Mouse (Mus musculus) frontal cortex, adult (tissue): ENCODE data around the gene Nid2.

ENCODE experiments used
- ATAC-seq: cut with Nextera tagmentation; 2 replicates; pipeline ENCODE4 v1.9.2; 2017; ENCODE audit warnings: mild to moderate bottlenecking, moderate library complexity, mixed read lengths; ENCODE audit not compliant: low TSS enrichment

Nid2 gene

GRCm38 (mm10) chr14:19785797-19786588 is 34.9 kb downstream of the Nid2 start:
- ATAC-seq, result no peak

DNA sequence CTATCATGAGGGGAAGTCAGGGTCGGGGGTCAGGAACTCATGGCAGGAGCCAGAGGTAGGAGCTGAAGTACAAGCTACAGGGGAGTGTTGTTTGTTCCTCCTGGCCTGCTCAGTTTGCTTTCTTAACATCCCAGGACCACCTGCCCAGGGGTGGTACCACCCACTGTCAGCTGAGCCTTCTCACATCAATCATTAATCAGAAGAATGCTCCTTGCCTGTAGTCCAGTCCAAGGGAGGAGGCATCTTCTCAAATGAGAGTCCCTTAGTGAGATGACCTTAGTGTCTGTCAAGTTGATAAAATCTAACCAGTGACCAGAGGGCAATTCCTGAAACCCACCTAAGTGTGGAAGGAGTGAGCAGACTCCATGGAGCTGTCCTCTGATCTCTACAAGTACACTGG is 37.4 kb downstream of the Nid2 start:
- ATAC-seq, result no peak

GRCm38 (mm10) chr14:19794881-19795280 is 43.8 kb downstream of the Nid2 start:
- ATAC-seq, result no peak

GRCm38 (mm10) chr14:19796541-19797304 is 45.7 kb downstream of the Nid2 start:
- no peak for ATAC-seq

GRCm38 (mm10) chr14:19800485-19800884 is 49.4 kb downstream of the Nid2 start:
- no peak for ATAC-seq

DNA sequence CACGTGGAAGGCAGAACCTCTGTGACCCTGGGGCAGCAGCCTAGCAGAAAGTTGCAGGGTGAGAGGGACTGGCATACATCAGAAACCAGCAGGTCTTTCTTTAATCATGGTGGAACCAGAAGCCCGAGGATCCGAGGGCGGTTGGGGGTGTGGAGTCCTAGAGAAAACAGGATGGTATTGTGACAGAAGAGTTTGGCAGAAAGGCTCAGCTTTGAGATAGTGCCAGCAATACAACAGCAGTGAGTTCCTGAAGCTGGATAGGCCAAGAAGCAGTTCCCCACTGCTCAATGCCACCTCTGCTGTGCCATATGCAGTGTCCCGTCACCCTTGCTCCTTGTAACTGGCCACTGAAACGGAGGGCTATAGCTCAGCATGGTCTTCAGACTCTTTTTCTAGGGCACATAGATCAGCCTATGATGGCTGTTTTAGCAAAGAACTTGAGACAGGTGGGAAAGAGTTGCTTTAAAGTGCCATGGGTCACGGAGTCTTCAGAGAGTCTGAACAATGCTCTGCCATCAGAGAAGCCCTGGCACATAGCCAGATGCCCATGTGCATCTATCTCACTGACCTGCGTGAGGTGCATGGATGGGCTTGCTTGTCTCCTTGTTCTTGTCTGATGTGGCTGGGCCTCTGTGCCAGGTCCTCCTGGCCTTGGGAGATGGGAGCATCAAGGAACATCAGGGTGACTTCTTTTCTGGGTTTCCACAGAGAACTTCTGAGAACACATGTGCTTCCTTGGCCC is 50.6 kb downstream of the Nid2 start:
- ATAC-seq, result peak; percentile 62; the same call in 1 of the 2 replicates

DNA sequence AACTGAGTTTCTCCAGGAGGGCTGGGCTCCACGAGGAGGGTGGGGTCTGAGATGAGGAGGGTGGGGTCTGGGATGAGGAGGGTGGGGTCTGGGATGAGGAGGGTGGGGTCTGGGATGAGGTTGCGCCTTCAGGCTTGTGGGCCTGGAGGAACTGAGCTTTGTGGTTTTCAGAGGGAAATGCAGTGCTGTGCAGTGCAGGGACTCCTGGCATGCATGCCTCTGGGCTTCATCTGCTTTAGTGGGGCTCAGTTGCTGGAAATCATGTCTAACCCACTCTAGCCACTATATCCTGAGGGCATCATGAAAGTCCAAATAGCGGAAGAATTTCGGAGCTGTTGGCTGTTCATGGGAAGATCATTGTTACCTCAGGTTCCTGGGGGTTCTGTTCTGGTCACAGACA is 52.2 kb downstream of the Nid2 start:
- ATAC-seq, result no peak

GRCm38 (mm10) chr14:19803623-19804022 is 52.6 kb downstream of the Nid2 start:
- ATAC-seq, result no peak

DNA sequence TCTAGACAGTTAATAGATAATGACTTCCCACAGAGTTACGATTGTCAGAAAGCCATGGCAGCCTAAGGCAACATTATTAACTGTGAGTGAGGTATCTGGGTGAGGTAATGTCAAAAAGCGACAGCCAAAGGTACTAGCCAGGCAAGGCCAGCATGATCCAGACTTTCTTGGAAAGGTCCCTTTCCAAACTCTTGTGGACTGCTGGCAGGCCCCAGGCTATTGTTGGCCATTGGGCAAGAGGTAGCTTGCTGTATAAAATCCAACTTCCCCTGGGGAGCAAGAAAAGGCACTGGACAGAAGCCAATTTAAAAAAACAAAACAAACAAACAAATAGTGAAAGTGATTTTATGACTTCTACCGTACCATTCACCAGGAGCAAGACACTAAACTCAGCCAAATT is 56.3 kb downstream of the Nid2 start:
- no peak for ATAC-seq

DNA sequence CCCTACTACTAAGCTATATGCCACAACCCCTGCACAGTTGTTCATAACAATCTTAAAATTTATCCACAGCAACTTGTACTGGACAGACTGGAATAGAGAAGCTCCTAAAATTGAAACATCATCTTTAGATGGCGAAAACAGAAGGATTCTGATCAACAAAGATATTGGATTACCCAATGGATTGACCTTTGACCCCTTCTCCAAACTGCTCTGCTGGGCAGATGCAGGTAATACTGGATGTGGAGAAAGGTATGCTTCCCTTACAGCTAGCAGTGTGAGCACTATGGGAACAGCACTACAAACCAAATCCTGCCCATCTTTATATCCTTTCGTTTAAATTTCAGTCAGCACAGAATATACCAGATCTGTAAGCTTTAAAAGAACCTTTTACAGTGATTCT is 56.8 kb downstream of the Nid2 start:
- ATAC-seq, result no peak

DNA sequence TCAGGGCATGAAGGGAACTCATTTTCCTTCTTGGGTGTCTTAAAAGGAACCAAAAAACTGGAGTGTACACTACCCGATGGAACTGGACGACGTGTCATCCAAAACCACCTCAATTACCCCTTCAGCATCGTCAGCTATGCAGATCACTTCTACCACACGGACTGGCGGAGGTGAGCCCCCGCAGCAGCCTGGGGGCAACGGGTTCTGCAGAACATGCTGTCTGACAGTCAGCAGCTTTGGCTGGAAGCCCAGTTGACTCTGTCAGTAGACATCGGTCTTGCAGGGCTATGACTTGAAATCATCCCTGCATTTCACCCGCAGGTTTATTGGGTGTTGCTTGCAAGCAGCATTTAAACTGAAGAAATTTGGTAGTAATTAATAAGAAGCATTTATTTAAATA is 58.9 kb downstream of the Nid2 start:
- no peak for ATAC-seq

- ATAC-seq, result peak; percentile 41
Measured at GRCm38 (mm10) chr14:19813061-19813460, 62.0 kb downstream of the Nid2 start.

- ATAC-seq, result peak; percentile 65
Measured at GRCm38 (mm10) chr14:19817949-19818348, 66.9 kb downstream of the Nid2 start.

DNA sequence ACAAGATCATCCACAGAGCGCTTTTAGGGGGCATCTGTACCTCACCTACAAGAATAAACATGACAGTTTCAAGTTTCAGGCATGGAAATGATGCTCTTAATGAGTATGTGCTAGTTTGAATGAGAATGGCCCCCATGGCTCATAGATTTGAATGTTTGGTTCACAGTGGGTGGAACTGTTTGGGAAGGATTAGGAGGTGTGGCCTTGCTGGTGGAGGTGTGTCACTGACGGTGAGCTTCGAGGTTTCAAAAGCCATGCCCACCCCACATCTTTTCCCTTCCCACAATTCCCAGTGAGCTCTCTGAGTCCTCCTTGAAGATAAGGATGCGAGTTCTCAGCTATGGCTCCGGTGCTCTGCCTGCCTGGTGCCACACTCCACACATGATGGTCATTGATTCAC is 70.6 kb downstream of the Nid2 start:
- no peak for ATAC-seq

DNA sequence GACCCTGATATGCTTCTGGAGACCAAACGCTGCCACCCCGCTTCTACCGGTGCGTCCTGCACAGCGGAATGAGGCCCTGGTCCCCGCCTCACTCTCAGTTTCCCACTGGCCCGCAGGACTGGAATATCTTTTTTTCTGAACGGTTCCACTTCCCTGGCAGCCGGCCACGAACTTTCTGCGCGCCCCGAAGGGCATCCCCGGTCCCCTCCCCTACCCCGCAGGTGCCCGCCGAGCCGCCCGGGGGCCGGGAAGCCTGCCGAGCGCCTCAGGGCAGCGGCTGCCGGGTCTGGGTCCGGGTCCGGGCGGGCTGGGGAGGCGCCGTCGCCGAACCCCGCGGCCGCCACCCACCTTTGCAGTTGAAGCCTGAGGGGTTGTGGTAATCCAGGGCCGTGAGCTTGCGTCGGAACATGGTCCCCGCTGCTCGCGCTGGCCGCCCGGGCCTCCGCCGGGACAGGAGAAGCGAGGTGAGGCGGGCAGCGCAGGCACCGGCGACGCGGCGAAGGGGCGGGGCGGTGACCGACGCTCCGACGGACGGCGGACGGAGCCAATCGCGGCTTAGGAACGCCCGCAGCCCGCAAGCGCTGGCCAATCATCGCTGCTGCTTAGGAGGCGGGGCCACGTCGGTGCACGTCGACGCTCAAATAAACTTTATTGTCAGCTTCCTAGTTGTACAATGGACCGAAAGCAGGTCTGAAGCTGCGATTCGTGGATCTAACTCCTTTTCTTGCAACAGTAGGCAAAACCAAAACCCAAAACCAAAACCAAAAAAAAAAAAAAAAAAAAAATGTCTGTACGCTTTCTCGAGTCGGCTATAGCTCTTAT is 72.5 kb downstream of the Nid2 start, which contains the start of gene Rtraf:
TSS of gene Rtraf (minus strand) at position 504 of the 822 bp plus-strand sequence.
- ATAC-seq, result peak; percentile 100

DNA sequence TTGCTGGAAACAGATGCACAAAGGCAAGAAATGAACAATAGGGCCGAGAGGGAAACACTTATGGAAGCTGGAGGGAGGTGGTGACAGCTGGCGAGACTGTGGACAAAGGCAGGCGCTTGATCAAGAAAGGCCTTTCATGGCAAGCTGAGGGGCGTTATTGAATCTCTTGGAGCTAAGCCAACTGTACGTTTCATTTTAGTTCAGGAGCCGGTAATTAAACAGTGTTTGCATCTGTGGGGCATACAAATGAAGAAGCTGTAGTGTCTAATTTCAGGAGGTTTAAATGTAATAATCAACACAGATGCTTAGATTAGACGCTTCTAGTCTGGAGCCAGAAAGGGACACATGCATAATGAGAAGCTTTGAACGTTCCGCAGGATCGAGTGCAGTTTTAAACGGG is 74.4 kb downstream of the Nid2 start:
- ATAC-seq, result no peak

DNA sequence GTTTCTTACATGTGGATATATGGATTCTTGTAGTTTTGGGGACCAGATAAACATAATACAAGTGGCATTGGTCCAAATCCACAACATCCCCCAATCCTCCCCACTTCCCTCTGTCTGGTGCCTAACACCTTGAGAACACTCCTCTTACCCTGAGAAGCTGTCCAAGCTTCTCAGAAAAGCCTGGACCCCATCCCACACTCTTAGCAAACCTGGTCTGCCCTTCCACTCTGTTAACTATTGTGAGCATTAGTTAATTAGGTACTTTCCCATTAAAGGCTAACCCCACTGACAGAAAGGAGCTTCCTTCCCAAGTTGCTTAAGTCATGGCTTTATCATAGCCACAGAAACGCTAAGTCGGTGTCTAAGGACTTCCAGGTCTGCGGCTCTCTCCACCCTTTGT is 85.2 kb downstream of the Nid2 start:
- ATAC-seq, result no peak

- peak; percentile 74 for ATAC-seq
Measured at GRCm38 (mm10) chr14:19839600-19840332, 88.7 kb downstream of the Nid2 start.

DNA sequence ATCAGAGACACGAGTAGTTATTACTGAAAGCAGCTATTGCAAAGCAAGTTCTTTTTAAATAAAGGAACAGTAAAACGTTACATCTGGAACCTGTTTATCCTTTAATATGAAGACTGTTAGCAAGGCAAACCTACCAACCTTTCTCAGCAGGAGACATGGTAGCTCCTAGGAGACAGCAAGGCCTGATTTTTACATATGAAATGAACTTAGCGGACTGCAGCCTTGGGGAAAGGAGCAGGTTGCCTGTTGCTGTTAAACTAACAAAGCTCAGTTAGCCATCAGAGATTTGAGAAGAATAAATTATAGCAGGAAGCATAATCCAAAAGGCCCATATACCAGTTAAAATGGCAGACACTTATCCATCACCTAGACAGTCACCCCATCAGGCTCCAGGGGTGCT is 102.4 kb downstream of the Nid2 start:
- ATAC-seq, result no peak

DNA sequence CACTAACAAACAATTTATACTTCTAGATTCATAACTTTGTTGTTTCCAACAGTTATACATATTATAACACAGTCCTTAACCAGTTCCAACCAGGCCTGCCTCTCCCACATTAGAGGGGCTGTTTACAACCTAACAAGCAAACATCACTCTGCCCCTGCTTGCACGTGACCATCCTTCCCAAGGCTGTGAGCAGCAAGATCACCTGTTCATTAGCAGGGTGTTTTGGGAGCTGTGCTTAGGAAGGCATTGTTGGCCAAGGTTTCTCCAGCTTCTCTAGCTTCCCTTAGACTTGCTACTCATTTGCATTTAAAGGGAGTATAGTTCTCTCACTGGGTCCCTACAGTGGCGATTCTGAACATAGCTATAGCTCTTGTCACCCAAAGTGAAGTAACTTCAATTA is 107.2 kb downstream of the Nid2 start:
- ATAC-seq, result no peak
